Mouse (Mus musculus) forebrain, embryonic 10.5 days (tissue): ENCODE data around the gene Dek. TPM values are rescaled to one million over a fixed set of nuclear protein-coding genes. Genes with fewer than 3 reads are reported as not detected.

ENCODE experiments used
- DNase-seq: peaks from one replicate; pipeline ENCODE4 v3.0.0-alpha.2; 2017; ENCODE audit warnings: low spot score; ENCODE audit errors: extremely low spot score
- H3K27ac ChIP-seq: fragments of 300-500 bp; sonication (generic); 2 replicates; pipeline ENCODE4 v1.5.1; 2016; ENCODE audit warnings: mild to moderate bottlenecking
- H3K27me3 ChIP-seq: fragments of 300-500 bp; sonication (generic); 2 replicates; pipeline ENCODE4 v1.6.1; 2016; ENCODE audit warnings: mild to moderate bottlenecking; ENCODE audit not compliant: poor library complexity, severe bottlenecking
- H3K36me3 ChIP-seq: fragments of 300-500 bp; sonication (generic); replicated peaks from 2 replicates; pipeline ENCODE4 v1.6.1; 2016; ENCODE audit warnings: mild to moderate bottlenecking, moderate library complexity
- H3K4me1 ChIP-seq: fragments of 300-500 bp; sonication (generic); 2 replicates; pipeline ENCODE4 v1.6.1; 2016
- H3K4me3 ChIP-seq: fragments of 300-500 bp; sonication (generic); 2 replicates; pipeline ENCODE4 v1.5.1; 2016; ENCODE audit warnings: mild to moderate bottlenecking, moderate library complexity
- H3K9me3 ChIP-seq: fragments of 300-500 bp; sonication (generic); 2 replicates; pipeline ENCODE4 v1.6.1; 2016; ENCODE audit warnings: mild to moderate bottlenecking, moderate library complexity
- WGBS: fragments of 180-500 bp; shearing (Covaris S2); methylation state at CpG from one replicate; pipeline ENCODE4 v1.1.7; 2016; 5-methylcytosine and 5-hydroxymethylcytosine counted together
- polyA plus RNA-seq: library from polyadenylated mRNA; unstranded; fragments of >200 nt; fragmentation: Nextera tagmentation; extraction: Ambion mirVana; gene quantifications from 2 replicates; pipeline ENCODE4 v1.2.1, GENCODE M21; 2016

Dek gene
- 434 and 448 TPM in 2 replicates for polyA plus RNA-seq

DNA sequence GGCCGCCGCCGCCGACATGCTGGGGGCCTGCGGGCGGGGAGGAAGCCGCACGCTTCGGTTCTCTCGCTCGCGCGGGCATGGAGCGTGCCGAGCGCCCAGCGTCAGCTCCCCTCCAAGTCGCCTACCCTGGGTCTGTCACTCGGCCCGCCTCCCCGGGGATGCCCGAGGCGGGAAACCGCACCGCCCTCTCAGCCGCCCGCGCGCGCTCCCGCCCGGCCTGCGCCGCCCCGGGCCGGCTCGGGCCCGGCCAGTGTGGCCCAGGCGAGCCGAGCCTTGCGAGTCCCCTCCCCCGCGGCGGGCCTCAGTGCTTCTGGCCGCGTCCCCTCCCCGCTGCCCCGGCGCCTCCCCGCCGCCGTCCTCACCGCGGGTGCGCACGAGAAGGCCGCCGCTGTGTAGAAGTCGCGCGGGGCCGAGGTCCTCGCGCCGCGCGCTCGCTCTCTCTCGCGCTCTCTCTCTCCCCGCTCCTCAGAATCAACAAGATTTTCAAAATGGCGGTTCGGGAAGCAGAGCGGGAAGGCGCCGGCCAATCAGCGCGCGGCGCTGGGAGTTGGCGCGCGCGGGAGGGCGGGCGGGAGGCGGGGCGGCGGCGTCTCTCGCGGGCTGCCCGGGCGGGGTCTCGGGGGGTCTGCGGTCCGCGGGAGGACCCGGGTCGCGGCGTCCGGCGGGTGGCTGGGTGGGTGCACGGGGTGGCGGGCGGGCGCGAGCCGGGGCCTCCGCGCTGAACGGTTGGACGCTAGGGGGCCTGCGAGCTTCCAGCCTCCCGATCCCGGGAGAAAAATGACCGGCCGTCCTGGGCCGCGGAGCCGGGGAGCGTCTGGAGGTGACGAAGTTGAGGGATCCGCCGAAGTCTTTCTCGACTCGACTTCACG lies at the start of gene Dek:
Gene Dek (minus strand): TSS at position 491 of the 869 bp plus-strand sequence.
- Histone ChIP-seq H3K27me3 (no peaks in the 10 kb centered on the region), H3K4me3 (peak within 1 kb of the TSS; percentile 99)

DNA sequence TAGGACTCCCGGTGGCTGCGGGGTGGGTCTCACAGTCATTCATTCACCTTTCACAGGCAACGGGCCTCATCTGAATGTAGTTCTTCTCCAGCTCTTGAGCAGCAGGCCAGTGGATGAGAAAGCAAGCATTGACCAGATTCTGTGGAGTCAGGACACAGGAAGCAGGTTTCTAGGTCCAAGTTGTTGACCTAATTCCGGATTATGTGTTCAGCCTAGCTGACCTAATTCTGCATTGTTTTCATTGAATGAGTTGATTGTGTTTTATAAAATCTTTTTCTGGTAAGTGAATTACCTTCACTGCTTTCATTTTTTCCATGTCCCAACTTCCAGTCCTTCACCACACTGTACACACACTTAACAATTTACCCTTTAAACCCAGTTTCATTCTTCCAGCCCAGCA lies 48.9 kb upstream of the Dek start:
- Histone ChIP-seq H3K27me3 (no peaks in the 10 kb centered on the region), H3K27ac (peak overlapping the region; percentile 62), H3K9me3 (no peaks in the 10 kb centered on the region), H3K36me3 (no peaks in the 10 kb centered on the region), H3K4me1 (peaks cover 36% of the 10 kb centered on the region), H3K4me3 (no peak overlapping the region)
- DNase-seq, result no peak
- WGBS, result 75% methylated on average over 4 of the region's 4 CpGs

More for the DNA sequence above, at the start of gene Dek:
- peaks cover 31% of the 10 kb centered on the region for H3K36me3 ChIP-seq
- under 1% methylated on average over 128 of the region's 129 CpGs for WGBS
- no peaks in the 10 kb centered on the region for H3K9me3 ChIP-seq
- peak; percentile 91 for DNase-seq
- H3K27ac ChIP-seq, result peak within 1 kb of the TSS; percentile 100
- peaks cover 30% of the 10 kb centered on the region for H3K4me1 ChIP-seq

DNA sequence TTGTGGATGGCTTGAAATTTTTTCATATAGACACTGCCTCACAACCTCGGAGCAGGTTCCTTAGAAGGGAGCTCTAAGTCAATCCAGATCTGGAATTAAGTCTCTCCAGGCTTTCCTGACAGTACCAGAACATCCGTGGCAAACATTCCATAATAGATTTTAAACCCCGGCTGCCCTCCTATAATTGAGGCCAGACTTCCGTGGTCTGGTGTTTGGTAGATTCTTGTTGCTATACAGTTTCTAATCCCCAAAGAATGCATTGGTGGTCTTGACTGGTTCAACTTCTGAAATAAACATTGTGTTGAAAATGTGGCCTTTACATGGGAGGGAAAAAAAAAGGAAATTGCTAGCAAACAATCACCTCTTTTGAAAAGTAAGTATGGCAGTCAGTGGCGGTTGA lies 47.2 kb upstream of the Dek start:
- no peak for DNase-seq
- Histone ChIP-seq H3K4me1 (peaks cover 42% of the 10 kb centered on the region), H3K9me3 (no peaks in the 10 kb centered on the region), H3K27ac (0 out of 2 replicates have a peak overlapping the region, but pooled peaks have one; percentile 35), H3K4me3 (no peak overlapping the region), H3K36me3 (no peaks in the 10 kb centered on the region), H3K27me3 (no peaks in the 10 kb centered on the region)
- WGBS, result 75% methylated on average over 5 of the region's 5 CpGs

DNA sequence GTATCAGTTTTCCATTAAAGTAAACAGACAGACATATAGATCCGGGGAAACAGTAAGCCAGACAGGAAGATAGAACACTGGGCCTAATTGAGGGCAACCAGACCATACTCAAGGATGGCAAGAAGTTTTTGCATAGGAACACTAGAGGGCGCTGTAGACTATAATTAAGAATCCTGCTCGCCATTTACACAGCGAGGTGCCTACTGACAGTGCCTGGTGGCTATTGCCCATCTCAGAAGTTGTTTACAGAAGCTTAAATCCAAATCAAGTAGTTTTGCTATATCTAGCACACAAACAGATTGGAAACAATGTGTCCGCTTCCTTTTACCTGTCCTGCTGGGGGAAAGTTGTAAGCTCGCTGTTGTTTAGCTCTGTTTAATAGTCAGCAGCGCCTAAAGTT lies 46.4 kb upstream of the Dek start:
- no peaks in the 10 kb centered on the region for H3K27me3 ChIP-seq
- no peak overlapping the region for H3K27ac ChIP-seq
- DNase-seq, result peak; percentile 41
- H3K9me3 ChIP-seq, result no peaks in the 10 kb centered on the region
- no peaks in the 10 kb centered on the region for H3K36me3 ChIP-seq
- H3K4me1 ChIP-seq, result peaks cover 46% of the 10 kb centered on the region
- 32% methylated on average over 7 of the region's 7 CpGs for WGBS
- no peak overlapping the region for H3K4me3 ChIP-seq

DNA sequence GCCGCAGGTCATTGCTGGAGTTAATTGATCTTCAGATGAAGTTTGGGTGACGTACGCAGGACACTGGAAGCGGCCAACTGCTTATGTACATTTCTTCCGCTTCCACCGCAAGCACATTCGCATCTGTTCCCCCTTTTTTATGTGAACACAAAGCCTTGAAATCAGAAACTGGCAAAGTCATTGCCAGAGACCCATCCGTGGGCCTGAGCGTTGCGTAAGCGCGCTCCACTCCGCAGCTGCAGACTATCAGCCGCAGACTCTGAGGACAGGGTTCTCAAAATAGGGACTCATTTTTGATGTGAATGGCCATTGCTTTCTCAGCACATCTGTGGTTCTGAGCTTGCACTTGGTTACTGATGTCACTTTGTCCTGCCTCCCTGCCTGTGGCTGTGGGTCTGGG lies 45.1 kb upstream of the Dek start:
- H3K4me3 ChIP-seq, result no peak overlapping the region
- 95% methylated on average over 14 of the region's 14 CpGs for WGBS
- no peaks in the 10 kb centered on the region for H3K27me3 ChIP-seq
- no peaks in the 10 kb centered on the region for H3K36me3 ChIP-seq
- peaks cover 38% of the 10 kb centered on the region for H3K4me1 ChIP-seq
- no peak overlapping the region for H3K27ac ChIP-seq
- H3K9me3 ChIP-seq, result no peaks in the 10 kb centered on the region
- DNase-seq, result no peak

DNA sequence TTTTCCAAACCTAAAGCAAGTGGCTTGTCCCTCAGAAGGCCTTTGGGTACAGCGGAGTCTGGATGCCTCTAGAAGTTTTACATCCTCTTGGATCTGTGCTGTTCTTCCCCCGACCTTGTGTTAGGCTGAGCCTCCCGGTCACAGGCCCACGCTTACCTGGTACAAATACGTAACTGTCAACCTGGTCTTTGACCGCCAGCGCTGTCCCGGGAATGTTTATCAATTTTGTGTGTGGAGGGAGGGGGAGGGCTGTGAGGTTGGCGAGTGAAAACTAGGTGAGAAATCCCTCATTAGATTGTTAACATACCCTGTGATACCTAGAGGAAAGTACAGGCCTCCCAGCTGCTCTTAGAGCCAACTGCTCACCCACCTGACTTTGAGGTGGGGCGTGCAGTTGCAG lies 44.0 kb upstream of the Dek start:
- no peak for DNase-seq
- 94% methylated on average over 10 of the region's 10 CpGs for WGBS
- no peaks in the 10 kb centered on the region for H3K9me3 ChIP-seq

DNA sequence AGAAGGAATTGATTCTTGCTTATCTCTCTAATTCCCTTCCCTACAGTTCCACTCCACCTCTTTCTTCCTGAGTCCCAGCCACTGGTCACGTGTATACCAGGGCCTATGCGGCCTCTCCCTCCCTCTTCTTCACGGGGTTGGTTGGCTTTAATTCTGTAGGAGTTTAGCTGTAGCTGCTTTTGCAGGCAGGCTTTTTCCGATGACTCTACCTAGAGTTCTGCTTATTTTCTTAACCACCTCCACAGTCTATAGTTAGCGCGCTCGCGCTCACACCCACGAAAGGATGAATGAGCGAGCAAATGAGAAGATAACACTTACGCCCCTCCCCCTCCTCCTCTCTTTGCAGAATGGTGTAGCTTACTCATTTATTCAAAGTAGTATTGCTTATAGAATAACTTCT lies 42.6 kb upstream of the Dek start:
- Histone ChIP-seq H3K4me3 (no peak overlapping the region), H3K27ac (no peak overlapping the region), H3K27me3 (no peaks in the 10 kb centered on the region), H3K36me3 (no peaks in the 10 kb centered on the region), H3K4me1 (peaks cover 21% of the 10 kb centered on the region), H3K9me3 (no peaks in the 10 kb centered on the region)
- WGBS, result 73% methylated on average over 11 of the region's 11 CpGs
- no peak for DNase-seq

More for the DNA sequence above, 44.0 kb upstream of the Dek start:
- H3K27ac ChIP-seq, result no peak overlapping the region
- H3K27me3 ChIP-seq, result no peaks in the 10 kb centered on the region
- H3K4me3 ChIP-seq, result no peak overlapping the region
- peaks cover 35% of the 10 kb centered on the region for H3K4me1 ChIP-seq
- no peaks in the 10 kb centered on the region for H3K36me3 ChIP-seq

DNA sequence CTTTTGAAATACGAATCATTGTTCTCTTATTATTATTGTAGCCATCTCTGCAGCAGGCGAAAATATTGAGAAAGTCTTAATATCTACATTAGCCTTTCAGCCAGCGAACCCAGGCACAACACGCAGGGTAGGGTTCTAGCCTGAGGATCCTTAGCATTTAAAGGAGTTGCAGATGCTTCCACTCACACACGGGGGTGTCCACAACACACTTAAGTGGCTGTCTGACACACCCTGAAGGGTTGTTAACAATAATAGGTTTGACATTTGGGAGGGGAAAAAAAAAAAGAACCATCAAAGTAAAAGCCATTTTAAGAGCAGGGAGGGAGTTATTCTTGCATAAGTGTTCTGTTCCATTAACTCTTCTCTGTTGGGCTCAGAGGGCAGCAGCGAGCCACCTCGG lies 40.4 kb upstream of the Dek start:
- no peak overlapping the region for H3K4me3 ChIP-seq
- H3K9me3 ChIP-seq, result no peaks in the 10 kb centered on the region
- no peaks in the 10 kb centered on the region for H3K36me3 ChIP-seq
- peaks cover 11% of the 10 kb centered on the region for H3K4me1 ChIP-seq
- WGBS, result 85% methylated on average over 7 of the region's 7 CpGs
- H3K27me3 ChIP-seq, result no peaks in the 10 kb centered on the region
- no peak overlapping the region for H3K27ac ChIP-seq
- DNase-seq, result no peak

DNA sequence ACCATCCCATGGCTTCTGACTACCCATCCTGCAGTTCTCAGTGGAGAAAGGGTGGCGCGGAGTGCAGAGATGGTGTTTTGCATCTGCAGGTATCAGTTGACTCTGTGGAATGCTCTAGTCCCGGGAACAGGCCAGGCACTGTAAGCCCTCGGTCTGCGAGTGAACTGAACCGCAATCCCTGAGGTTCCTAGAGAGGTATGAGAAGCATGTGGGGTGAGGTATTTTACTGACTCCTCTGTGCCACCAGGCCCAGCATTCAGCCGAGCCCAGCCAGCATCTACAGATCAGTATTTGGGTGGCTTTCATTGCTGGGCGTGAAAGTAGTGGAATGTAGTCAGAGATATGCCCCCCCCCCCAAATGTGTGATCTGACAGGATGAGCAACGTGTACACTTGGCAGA lies 39.9 kb upstream of the Dek start:
- WGBS, result 85% methylated on average over 9 of the region's 9 CpGs
- no peaks in the 10 kb centered on the region for H3K27me3 ChIP-seq
- H3K9me3 ChIP-seq, result no peaks in the 10 kb centered on the region
- no peak overlapping the region for H3K4me3 ChIP-seq
- H3K36me3 ChIP-seq, result no peaks in the 10 kb centered on the region
- H3K4me1 ChIP-seq, result peaks cover 11% of the 10 kb centered on the region
- DNase-seq, result no peak
- no peak overlapping the region for H3K27ac ChIP-seq

DNA sequence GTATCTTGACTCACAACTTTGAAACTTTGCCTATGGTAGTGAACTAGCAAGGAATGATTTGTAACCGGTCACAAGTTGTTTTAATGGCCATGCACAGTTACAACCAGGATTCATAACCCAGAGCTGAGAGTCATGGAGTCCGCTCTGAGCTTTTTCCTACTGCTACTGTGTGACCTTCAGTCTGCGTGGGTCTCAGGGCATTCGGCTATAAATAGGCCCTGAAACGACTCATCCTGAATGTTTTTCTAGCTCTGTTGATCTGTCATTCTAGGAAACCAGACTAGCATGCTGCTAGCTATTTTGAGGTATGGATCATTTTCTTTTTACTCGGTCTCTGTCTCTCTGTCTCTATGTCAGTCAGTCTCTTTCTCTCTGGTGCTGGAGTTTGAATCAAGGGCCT lies 36.8 kb upstream of the Dek start:
- Histone ChIP-seq H3K27me3 (no peaks in the 10 kb centered on the region), H3K4me3 (no peak overlapping the region), H3K36me3 (no peaks in the 10 kb centered on the region), H3K9me3 (0 out of 2 replicates have a peak, but pooled peaks cover 5% of the 10 kb centered on the region), H3K4me1 (no peaks in the 10 kb centered on the region; the same call in 1 of the 2 replicates), H3K27ac (no peak overlapping the region)
- DNase-seq, result no peak
- 87% methylated on average over 6 of the region's 6 CpGs for WGBS

DNA sequence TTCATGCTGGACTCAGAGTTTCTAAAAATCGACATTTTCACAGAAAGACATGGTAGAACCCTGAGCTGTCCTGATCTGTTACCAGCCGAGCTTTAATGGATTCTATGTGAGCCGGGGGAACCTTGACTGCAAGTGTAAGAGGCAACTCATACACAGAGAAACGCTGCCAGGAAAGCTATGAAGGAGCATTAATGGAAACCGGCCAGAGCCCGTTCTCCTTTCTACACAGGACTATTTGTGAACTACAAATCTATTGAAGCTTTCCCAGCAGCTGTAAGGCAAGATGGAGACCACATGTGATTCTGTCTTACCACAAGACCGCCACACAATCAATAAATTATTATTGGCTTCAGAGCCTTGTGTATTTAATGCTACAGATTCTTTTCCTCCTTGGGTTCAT lies 29.7 kb upstream of the Dek start:
- Histone ChIP-seq H3K27me3 (no peaks in the 10 kb centered on the region), H3K9me3 (0 out of 2 replicates have a peak, but pooled peaks cover 5% of the 10 kb centered on the region), H3K4me3 (no peak overlapping the region), H3K36me3 (no peaks in the 10 kb centered on the region), H3K4me1 (no peaks in the 10 kb centered on the region), H3K27ac (no peak overlapping the region)
- 92% methylated on average over 7 of the region's 7 CpGs for WGBS
- no peak for DNase-seq

DNA sequence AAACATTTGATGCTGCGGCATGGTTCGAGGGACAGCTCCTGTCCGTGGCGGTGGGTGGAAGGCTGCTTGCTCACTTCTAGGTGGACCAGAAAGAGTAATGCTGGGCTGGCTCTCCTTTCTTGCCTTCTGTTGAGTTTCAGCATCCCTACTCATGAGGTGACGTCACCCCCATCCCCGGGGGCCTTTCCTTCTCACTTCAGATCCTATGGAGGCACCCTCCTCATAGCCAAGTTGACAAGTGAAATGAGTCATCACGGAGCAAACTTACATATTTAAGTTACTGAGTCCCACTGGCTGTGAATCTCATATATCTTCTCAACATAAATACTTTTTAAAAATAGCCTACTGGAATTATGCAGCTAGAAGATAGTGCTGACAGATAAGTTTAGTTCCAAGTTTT lies 28.8 kb upstream of the Dek start:
- H3K36me3 ChIP-seq, result no peaks in the 10 kb centered on the region
- no peak overlapping the region for H3K4me3 ChIP-seq
- no peak for DNase-seq

DNA sequence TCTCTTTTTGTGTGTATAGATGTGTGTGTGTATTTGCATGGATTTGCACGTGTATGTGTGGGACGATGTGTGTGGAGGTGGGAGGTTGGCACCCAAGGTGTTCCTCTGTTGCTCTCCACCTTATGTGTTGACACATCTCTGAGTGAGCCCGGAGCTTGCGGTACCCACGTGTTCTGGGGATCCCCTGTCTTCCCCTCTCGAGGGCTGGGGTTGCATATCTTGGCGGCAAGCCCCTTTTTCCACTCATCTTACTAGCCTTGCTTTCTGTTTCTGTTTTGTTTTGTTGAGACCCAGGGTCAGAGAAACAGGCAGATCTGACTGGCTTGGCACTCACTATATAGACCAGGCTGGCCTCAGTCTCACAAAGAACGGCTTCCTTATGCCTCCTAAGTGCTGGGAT lies 27.1 kb upstream of the Dek start:
- H3K27ac ChIP-seq, result no peak overlapping the region
- peaks cover 5% of the 10 kb centered on the region for H3K4me1 ChIP-seq
- WGBS, result 90% methylated on average over 8 of the region's 8 CpGs
- H3K4me3 ChIP-seq, result no peak overlapping the region
- no peaks in the 10 kb centered on the region for H3K36me3 ChIP-seq
- H3K9me3 ChIP-seq, result no peaks in the 10 kb centered on the region
- H3K27me3 ChIP-seq, result no peaks in the 10 kb centered on the region
- no peak for DNase-seq

More for the DNA sequence above, 28.8 kb upstream of the Dek start:
- Histone ChIP-seq H3K27ac (no peak overlapping the region), H3K4me1 (no peaks in the 10 kb centered on the region), H3K9me3 (0 out of 2 replicates have a peak, but pooled peaks cover 5% of the 10 kb centered on the region), H3K27me3 (no peaks in the 10 kb centered on the region)
- 90% methylated on average over 7 of the region's 7 CpGs for WGBS
